Comparison of ENCODE assay signal across 11 mouse cellular contexts in genomic region chr15:10679571-10679970, GRCm38 (mm10). TPM values are rescaled to one million over a fixed set of nuclear protein-coding genes. Genes with fewer than 3 reads are reported as not detected.
DNase-seq lines count a peak whose midpoint lies in the region; ATAC-seq lines count a peak whose summit lies in the region.
"Had no signal": no experiment of that assay in that cellular context is flagged by ENCODE, and none has a peak within 500 bp of the region (broad histone marks: within the 10 kb centered on the region; RNA-seq: fewer than 3 reads in every experiment).

No protein-coding gene starts in this region.

- H3K4me2 ChIP-seq in lung, embryonic 15.5 days, result no peak overlapping the region
- H3K4me2 ChIP-seq in stomach, embryonic 14.5 days (replicated peaks; ENCODE audit: low read depth, low read length), result no peak overlapping the region
- H3K4me2 ChIP-seq: forebrain, embryonic 15.5 days; limb, embryonic 13.5 days had no signal

- no peaks in the 10 kb centered on the region for H3K36me3 ChIP-seq in lung, embryonic 15.5 days
- H3K36me3 ChIP-seq in stomach, embryonic 14.5 days (ENCODE audit: control insufficient read depth, insufficient read depth, low read length), result no peaks in the 10 kb centered on the region
- H3K36me3 ChIP-seq in hindbrain, embryonic 10.5 days, result peaks cover 47% of the 10 kb centered on the region; the same call in 1 of the 2 replicates
- H3K36me3 ChIP-seq: forebrain, embryonic 15.5 days; limb, embryonic 13.5 days had no signal

- H3K4me1 ChIP-seq in lung, embryonic 15.5 days, result peaks cover 24% of the 10 kb centered on the region
- 0 out of 2 replicates have a peak, but pooled peaks cover 4% of the 10 kb centered on the region for H3K4me1 ChIP-seq in stomach, embryonic 14.5 days (ENCODE audit: control insufficient read depth, insufficient read depth, low read length)
- H3K4me1 ChIP-seq in hindbrain, embryonic 10.5 days (replicated peaks), result peaks cover 9% of the 10 kb centered on the region; the same call in 1 of the 2 replicates

- 54% methylated on average over 4 of the region's 4 CpGs for WGBS in lung, embryonic 15.5 days
- WGBS in stomach, embryonic 14.5 days, result 67% methylated on average over 4 of the region's 4 CpGs
- WGBS in hindbrain, embryonic 10.5 days, result 90% methylated on average over 4 of the region's 4 CpGs

- no peak overlapping the region for H3K4me3 ChIP-seq in lung, embryonic 15.5 days
- no peak overlapping the region for H3K4me3 ChIP-seq in stomach, embryonic 14.5 days (ENCODE audit: low read depth, low read length)
- no peak overlapping the region for H3K4me3 ChIP-seq in hindbrain, embryonic 10.5 days
- H3K4me3 ChIP-seq: forebrain, embryonic 15.5 days; limb, embryonic 13.5 days; megakaryocyte, embryonic 14.5 days had no signal

- no peak; the same call in 1 of the 2 replicates for ATAC-seq in lung, embryonic 15.5 days (ENCODE audit: borderline replicate concordance, extremely low read depth, low FRiP score, low TSS enrichment)
- peak; percentile 61; the same call in 1 of the 2 replicates for ATAC-seq in stomach, embryonic 14.5 days (ENCODE audit: insufficient number of reproducible peaks, insufficient read depth, low FRiP score, low read depth)
- ATAC-seq: forebrain, embryonic 15.5 days had no signal

- no peak overlapping the region for H3K9ac ChIP-seq in lung, embryonic 15.5 days
- no peak overlapping the region for H3K9ac ChIP-seq in stomach, embryonic 14.5 days (replicated peaks; ENCODE audit: low read depth, low read length)
- H3K9ac ChIP-seq: forebrain, embryonic 15.5 days; limb, embryonic 13.5 days had no signal

- H3K27me3 ChIP-seq in lung, embryonic 15.5 days, result no peaks in the 10 kb centered on the region
- no peaks in the 10 kb centered on the region for H3K27me3 ChIP-seq in stomach, embryonic 14.5 days (ENCODE audit: control insufficient read depth, insufficient read depth, low read length)
- no peaks in the 10 kb centered on the region for H3K27me3 ChIP-seq in hindbrain, embryonic 10.5 days (ENCODE audit: insufficient read depth, poor library complexity, severe bottlenecking)
- H3K27me3 ChIP-seq: forebrain, embryonic 15.5 days; limb, embryonic 13.5 days; megakaryocyte, embryonic 14.5 days had no signal

- DNase-seq in lung, postnatal 14 days, result no peak
- DNase-seq in adipocyte (ENCODE audit: low spot score), result peak; percentile 33
- DNase-seq in gastrocnemius, postnatal 10 days, result peak; percentile 52
- no peak for DNase-seq in layer of hippocampus, adult 11-12 months (ENCODE audit: low spot score)
- no peak for DNase-seq in hindbrain, embryonic 10.5 days (ENCODE audit: low spot score)
- DNase-seq: cerebellum, postnatal 10 days had no signal

- H3K27ac ChIP-seq in lung, embryonic 15.5 days, result 0 out of 2 replicates have a peak overlapping the region, but pooled peaks have one; percentile 1
- H3K27ac ChIP-seq in stomach, embryonic 14.5 days (ENCODE audit: low read length), result no peak overlapping the region
- no peak overlapping the region for H3K27ac ChIP-seq in hindbrain, embryonic 10.5 days
- H3K27ac ChIP-seq: limb, embryonic 13.5 days had no signal

- H3K9me3 ChIP-seq in lung, embryonic 15.5 days, result no peaks in the 10 kb centered on the region
- no peaks in the 10 kb centered on the region for H3K9me3 ChIP-seq in stomach, embryonic 14.5 days (ENCODE audit: control insufficient read depth, low read depth, low read length)
- no peaks in the 10 kb centered on the region for H3K9me3 ChIP-seq in hindbrain, embryonic 10.5 days
- H3K9me3 ChIP-seq: forebrain, embryonic 15.5 days; limb, embryonic 13.5 days; megakaryocyte, embryonic 14.5 days had no signal

RNA-seq across cellular contexts. Expression of gene Rai14, which starts 34.9 kb away (rescaled TPM):
- 60.5 and 69.9 TPM in 2 replicates for polyA plus RNA-seq in lung, embryonic 15.5 days (2015; fragmentation: Nextera tagmentation; extraction: Ambion mirVana)
- total RNA-seq in gastrocnemius, postnatal 10 days (2021), result 10 to 100 TPM in 1 of 2 experiments, 1 to 10 TPM in 1; 8.2 to 12.8 TPM
- polyA plus RNA-seq in stomach, embryonic 14.5 days (2014; fragmentation: Nextera tagmentation; extraction: Ambion mirVana), result 23.2 and 27.3 TPM in 2 replicates
- 72.2 and 77.9 TPM in 2 replicates for polyA plus RNA-seq in hindbrain, embryonic 10.5 days (2016; fragmentation: Nextera tagmentation; extraction: Ambion mirVana)

Comparison
In these comparisons a context has a peak if more than half of its experiments do, and no peak if none do; other contexts are left out.
1. DNase-seq: peak in adipocyte (single experiment) and gastrocnemius, postnatal 10 days (single experiment); none in lung, postnatal 14 days (single experiment), layer of hippocampus, adult 11-12 months (single experiment) and hindbrain, embryonic 10.5 days (single experiment).